In genomic region chr2:117331634-117332033, GRCm38 (mm10) we compare ENCODE assay signal across 10 mouse cellular contexts. TPM values are rescaled to one million over a fixed set of nuclear protein-coding genes. Genes with fewer than 3 reads are reported as not detected.
A peak's percentile ranks its signal among the peaks of the same experiment; 100 is the strongest.
DNase-seq lines count a peak whose midpoint lies in the region; ATAC-seq lines count a peak whose summit lies in the region.
"Had no signal": no experiment of that assay in that cellular context is flagged by ENCODE, and none has a peak within 500 bp of the region (broad histone marks: within the 10 kb centered on the region; RNA-seq: fewer than 3 reads in every experiment).

No protein-coding gene starts in this region.

- DNase-seq in forebrain, embryonic 11.5 days (ENCODE audit: low spot score) = no peak
- peak; percentile 78 for DNase-seq in induced T-regulatory cell, adult 2 months (ENCODE audit: low read depth)
- DNase-seq in thymus, postnatal 14 days = peak; percentile 65
- DNase-seq in layer of hippocampus, adult 9-10 months (ENCODE audit: low spot score) = no peak
- DNase-seq in cerebellum, adult 9-11 months = no peak
- DNase-seq: liver, embryonic 13.5 days had no signal

- no peak overlapping the region for H3K4me3 ChIP-seq in forebrain, embryonic 11.5 days (ENCODE audit: low read depth, low read length)
- no peak overlapping the region for H3K4me3 ChIP-seq in forebrain, embryonic 15.5 days
- no peak overlapping the region for H3K4me3 ChIP-seq in midbrain, embryonic 13.5 days (replicated peaks)
- no peak overlapping the region for H3K4me3 ChIP-seq in midbrain, embryonic 16.5 days (ENCODE audit: low read depth, low read length)
- H3K4me3 ChIP-seq: liver, embryonic 13.5 days had no signal

- WGBS in forebrain, embryonic 11.5 days = 54% methylated on average over 5 of the region's 5 CpGs
- 61% methylated on average over 5 of the region's 5 CpGs for WGBS in forebrain, embryonic 15.5 days
- WGBS in midbrain, embryonic 13.5 days = 56% methylated on average over 5 of the region's 5 CpGs
- 60% methylated on average over 5 of the region's 5 CpGs for WGBS in midbrain, embryonic 16.5 days

- no peaks in the 10 kb centered on the region for H3K27me3 ChIP-seq in forebrain, embryonic 11.5 days (ENCODE audit: control insufficient read depth, insufficient read depth, low read length)
- H3K27me3 ChIP-seq in forebrain, embryonic 15.5 days = no peaks in the 10 kb centered on the region
- H3K27me3 ChIP-seq in midbrain, embryonic 13.5 days = no peaks in the 10 kb centered on the region
- H3K27me3 ChIP-seq in midbrain, embryonic 16.5 days (ENCODE audit: control insufficient read depth, insufficient read depth, low read depth, low read length) = no peaks in the 10 kb centered on the region
- H3K27me3 ChIP-seq: CH12.LX; liver, embryonic 13.5 days had no signal

- H3K4me2 ChIP-seq in forebrain, embryonic 11.5 days (ENCODE audit: low read depth, low read length, severe bottlenecking) = no peak overlapping the region
- no peak overlapping the region for H3K4me2 ChIP-seq in forebrain, embryonic 15.5 days (replicated peaks)
- H3K4me2 ChIP-seq in midbrain, embryonic 13.5 days (replicated peaks) = no peak overlapping the region
- no peak overlapping the region for H3K4me2 ChIP-seq in midbrain, embryonic 16.5 days (ENCODE audit: low read length)
- H3K4me2 ChIP-seq: liver, embryonic 13.5 days had no signal

- 0 out of 2 replicates have a peak, but pooled peaks have one; percentile 39 for ATAC-seq in forebrain, embryonic 11.5 days (replicated peaks; ENCODE audit: low FRiP score)
- ATAC-seq in forebrain, embryonic 15.5 days (replicated peaks) = no peak
- ATAC-seq in midbrain, embryonic 13.5 days = 0 out of 2 replicates have a peak, but pooled peaks have one; percentile 67
- ATAC-seq in midbrain, embryonic 16.5 days = no peak

- 0 out of 2 replicates have a peak, but pooled peaks cover 3% of the 10 kb centered on the region for H3K4me1 ChIP-seq in forebrain, embryonic 11.5 days (replicated peaks; ENCODE audit: control insufficient read depth, insufficient read depth, low read length)
- peaks cover 5% of the 10 kb centered on the region for H3K4me1 ChIP-seq in forebrain, embryonic 15.5 days
- H3K4me1 ChIP-seq in midbrain, embryonic 13.5 days (replicated peaks) = no peaks in the 10 kb centered on the region
- H3K4me1 ChIP-seq in midbrain, embryonic 16.5 days (ENCODE audit: control insufficient read depth, insufficient read depth, low read length) = no peaks in the 10 kb centered on the region
- H3K4me1 ChIP-seq: liver, embryonic 13.5 days had no signal

- H3K9ac ChIP-seq in forebrain, embryonic 11.5 days (ENCODE audit: low read length) = no peak overlapping the region
- no peak overlapping the region for H3K9ac ChIP-seq in forebrain, embryonic 15.5 days (replicated peaks)
- no peak overlapping the region for H3K9ac ChIP-seq in midbrain, embryonic 13.5 days (replicated peaks)
- H3K9ac ChIP-seq in midbrain, embryonic 16.5 days (ENCODE audit: low read depth, low read length) = no peak overlapping the region
- H3K9ac ChIP-seq: liver, embryonic 13.5 days had no signal

- no peak overlapping the region for H3K27ac ChIP-seq in forebrain, embryonic 11.5 days (ENCODE audit: low read depth, low read length)
- no peak overlapping the region for H3K27ac ChIP-seq in forebrain, embryonic 15.5 days (replicated peaks)
- H3K27ac ChIP-seq in midbrain, embryonic 13.5 days = no peak overlapping the region
- H3K27ac ChIP-seq in midbrain, embryonic 16.5 days (ENCODE audit: low read length) = no peak overlapping the region
- H3K27ac ChIP-seq: liver, embryonic 13.5 days had no signal

- H3K36me3 ChIP-seq in forebrain, embryonic 11.5 days (ENCODE audit: control insufficient read depth, insufficient read depth, low read length) = no peaks in the 10 kb centered on the region
- no peaks in the 10 kb centered on the region for H3K36me3 ChIP-seq in forebrain, embryonic 15.5 days
- no peaks in the 10 kb centered on the region for H3K36me3 ChIP-seq in midbrain, embryonic 13.5 days
- no peaks in the 10 kb centered on the region for H3K36me3 ChIP-seq in midbrain, embryonic 16.5 days (ENCODE audit: control insufficient read depth, insufficient read depth, low read length)
- H3K36me3 ChIP-seq: liver, embryonic 13.5 days had no signal

- H3K9me3 ChIP-seq in forebrain, embryonic 11.5 days (ENCODE audit: control insufficient read depth, low read length) = no peaks in the 10 kb centered on the region
- H3K9me3 ChIP-seq in forebrain, embryonic 15.5 days = no peaks in the 10 kb centered on the region
- H3K9me3 ChIP-seq in midbrain, embryonic 13.5 days = no peaks in the 10 kb centered on the region
- H3K9me3 ChIP-seq in midbrain, embryonic 16.5 days (replicated peaks; ENCODE audit: control insufficient read depth, low read length, poor library complexity, severe bottlenecking) = no peaks in the 10 kb centered on the region
- H3K9me3 ChIP-seq: liver, embryonic 13.5 days had no signal

RNA-seq across cellular contexts. Expression of gene Rasgrp1, which starts 11.2 kb away (rescaled TPM):
- 11.7 and 12.2 TPM in 2 replicates for polyA plus RNA-seq in forebrain, embryonic 11.5 days (2014; fragmentation: Nextera tagmentation; extraction: Ambion mirVana)
- 3.8 and 4.3 TPM in 2 replicates for polyA plus RNA-seq in forebrain, embryonic 15.5 days (2015; fragmentation: Nextera tagmentation; extraction: Ambion mirVana)
- 1.1 and 2.0 TPM in 2 replicates for polyA plus RNA-seq in midbrain, embryonic 13.5 days (2015; fragmentation: Nextera tagmentation; extraction: Ambion mirVana)
- polyA plus RNA-seq in midbrain, embryonic 16.5 days (2015; fragmentation: Nextera tagmentation; extraction: Ambion mirVana) = 3.2 and 3.4 TPM in 2 replicates

Comparison
In these comparisons a context has a peak if more than half of its experiments do, and no peak if none do; other contexts are left out.
1. ATAC-seq: peak in forebrain, embryonic 11.5 days (single experiment) and midbrain, embryonic 13.5 days (single experiment); none in forebrain, embryonic 15.5 days (single experiment) and midbrain, embryonic 16.5 days (single experiment).
2. DNase-seq: peak in induced T-regulatory cell, adult 2 months (single experiment) and thymus, postnatal 14 days (single experiment); none in forebrain, embryonic 11.5 days (single experiment), layer of hippocampus, adult 9-10 months (single experiment) and cerebellum, adult 9-11 months (single experiment).